Mouse (Mus musculus) splenic B cell, adult 2 months (primary cell): ENCODE measurements around the gene Scarf2.

Source experiments
- DNase-seq: peaks from one replicate; pipeline ENCODE4 v3.0.0-alpha.2; 2011; ENCODE audit warnings: low read depth, low spot score
- H3K27me3 ChIP-seq: 2 replicates; pipeline ENCODE4 v1.6.1; 2012; ENCODE audit warnings: mild to moderate bottlenecking, low read length, moderate library complexity, mixed read lengths; ENCODE audit not compliant: control insufficient read depth, poor library complexity, insufficient read depth, severe bottlenecking
- H3K36me3 ChIP-seq: 2 replicates; pipeline ENCODE4 v1.6.1; 2012; ENCODE audit warnings: mild to moderate bottlenecking, low read length, moderate library complexity, mixed read lengths; ENCODE audit not compliant: control insufficient read depth, poor library complexity, insufficient read depth, severe bottlenecking

The Scarf2 gene

DNA sequence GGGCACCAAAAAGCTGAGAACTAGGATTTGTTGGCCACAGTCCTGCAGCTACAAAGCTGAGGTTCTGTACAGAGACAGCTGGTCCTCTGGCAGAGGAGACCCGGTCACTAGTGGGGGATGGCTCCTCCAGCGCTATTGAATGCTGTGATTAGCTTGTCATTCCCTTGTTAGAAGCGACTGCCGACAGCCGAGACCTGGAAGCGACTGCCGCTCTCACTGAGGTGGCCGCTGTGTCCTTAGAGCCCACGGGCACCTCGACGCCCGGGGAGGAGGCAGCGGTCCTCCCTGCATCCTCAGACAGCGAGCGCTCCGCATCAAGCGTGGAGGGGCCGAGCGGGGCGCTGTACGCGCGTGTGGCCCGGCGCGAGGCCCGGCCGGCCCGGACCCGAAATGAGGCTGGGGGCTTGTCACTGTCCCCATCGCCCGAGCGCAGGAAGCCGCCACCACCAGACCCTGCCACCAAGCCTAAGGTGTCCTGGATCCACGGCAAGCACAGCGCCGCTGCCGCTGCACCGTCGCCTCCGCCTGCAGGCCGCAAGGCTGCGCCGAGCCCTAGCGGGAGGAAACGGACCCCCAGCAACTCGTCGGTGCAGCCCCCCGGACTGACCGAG lies 9.6 kb downstream of the Scarf2 start:
- DNase-seq = peak; percentile 31
- H3K27me3 ChIP-seq = no peaks in the 10 kb centered on the region
- H3K36me3 ChIP-seq = no peaks in the 10 kb centered on the region

DNA sequence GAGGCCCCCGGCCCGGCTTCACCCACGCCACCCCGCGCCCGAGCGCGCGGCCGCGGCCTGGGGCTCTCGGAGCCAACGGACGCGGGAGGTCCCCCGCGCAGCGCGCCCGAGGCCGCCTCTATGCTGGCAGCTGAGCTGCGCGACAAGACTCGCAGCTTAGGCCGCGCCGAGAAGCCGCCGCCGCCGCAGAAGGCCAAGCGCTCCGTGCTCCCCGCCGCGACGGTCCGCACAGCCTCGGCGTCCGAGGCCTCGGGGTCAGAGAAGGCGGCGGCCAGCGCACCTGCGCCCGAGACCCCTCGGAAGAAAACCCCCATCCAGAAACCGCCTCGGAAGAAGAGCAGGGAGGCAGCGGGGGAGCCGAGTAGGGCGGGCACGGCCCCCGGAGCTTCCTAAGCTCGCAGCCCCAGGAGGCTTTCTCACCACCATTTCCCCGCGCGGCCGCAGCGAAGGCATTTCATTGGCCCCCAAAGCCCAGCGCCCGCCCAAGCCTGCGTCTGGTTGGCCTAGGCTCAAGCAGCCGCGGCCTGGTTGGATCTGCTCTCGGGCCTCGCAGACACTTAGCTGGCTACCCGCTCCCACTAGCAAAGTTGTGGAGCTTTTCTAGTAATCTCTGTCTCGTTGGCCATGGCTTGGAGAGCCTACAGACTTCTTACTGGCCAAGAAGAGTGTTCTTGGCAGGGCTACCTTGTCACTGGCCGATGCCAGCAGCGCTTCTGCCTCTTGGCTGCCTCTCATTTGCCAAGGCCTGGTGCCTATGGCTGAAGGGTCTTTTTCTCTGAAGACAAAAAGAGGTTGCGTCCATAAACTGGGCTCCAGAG lies 10.3 kb downstream of the Scarf2 start:
- Histone ChIP-seq H3K36me3 (no peaks in the 10 kb centered on the region), H3K27me3 (no peaks in the 10 kb centered on the region)
- peak; percentile 89 for DNase-seq

DNA sequence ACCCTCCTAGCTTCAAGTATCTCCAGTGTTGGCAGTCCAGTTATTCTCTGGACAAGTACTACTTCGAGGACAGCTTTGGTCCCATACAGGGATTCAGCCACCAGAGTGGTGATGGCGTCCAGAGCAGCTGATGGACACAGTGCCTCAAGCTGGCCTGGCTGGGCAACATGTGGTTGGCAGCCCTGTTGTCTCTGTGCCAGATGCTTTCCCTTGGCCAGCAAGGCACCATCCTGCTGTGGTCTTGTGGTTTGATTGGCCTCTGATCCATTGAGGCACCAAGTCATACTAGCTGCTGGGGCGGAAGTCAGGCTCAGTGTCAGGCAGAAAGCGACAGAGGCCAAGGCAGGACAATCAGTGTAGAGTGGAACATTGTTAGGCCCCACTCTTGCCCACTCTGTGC lies 12.0 kb downstream of the Scarf2 start:
- Histone ChIP-seq H3K36me3 (no peaks in the 10 kb centered on the region), H3K27me3 (no peaks in the 10 kb centered on the region)
- DNase-seq = no peak

DNA sequence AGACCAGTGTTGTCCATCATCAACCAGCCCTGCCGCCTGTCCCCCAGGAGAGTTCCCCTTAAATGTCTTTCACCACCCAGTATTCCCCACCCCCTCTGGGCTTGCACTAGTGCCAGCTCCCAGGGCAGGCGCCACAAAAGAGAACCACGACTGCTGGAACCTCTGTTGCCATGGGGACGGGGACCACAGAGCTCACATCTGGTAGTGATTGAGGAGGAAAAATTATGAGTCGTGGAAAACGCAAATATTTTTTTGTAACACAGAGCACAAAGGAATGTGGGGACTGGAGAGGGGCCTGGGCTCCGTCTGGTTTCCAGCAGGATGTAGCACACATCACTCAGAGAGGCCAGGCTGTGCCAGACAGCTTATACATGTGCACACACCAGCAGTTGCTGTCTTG lies 12.6 kb downstream of the Scarf2 start:
- H3K27me3 ChIP-seq = no peaks in the 10 kb centered on the region
- no peak for DNase-seq
- H3K36me3 ChIP-seq = no peaks in the 10 kb centered on the region

DNA sequence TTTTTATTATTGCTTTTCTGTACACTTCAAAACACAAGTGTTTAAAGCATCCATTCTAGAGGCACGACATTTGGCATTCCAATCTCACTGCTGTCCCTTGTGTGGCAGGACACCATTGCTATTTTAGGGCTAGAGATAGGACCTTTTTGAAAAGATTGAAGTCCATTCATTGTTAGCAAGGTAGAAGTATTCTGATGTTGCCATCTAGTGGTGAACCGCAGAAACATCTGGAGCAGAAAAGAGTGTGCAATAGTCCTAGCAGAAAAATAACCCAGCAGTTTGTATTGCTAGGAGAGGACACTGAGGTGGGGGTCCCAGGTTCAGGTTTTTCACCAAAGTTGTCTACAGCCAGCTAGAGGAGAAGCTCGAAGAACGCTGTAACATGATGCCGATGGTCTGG lies 15.0 kb downstream of the Scarf2 start:
- no peaks in the 10 kb centered on the region for H3K36me3 ChIP-seq
- DNase-seq = peak; percentile 68
- H3K27me3 ChIP-seq = no peaks in the 10 kb centered on the region

DNA sequence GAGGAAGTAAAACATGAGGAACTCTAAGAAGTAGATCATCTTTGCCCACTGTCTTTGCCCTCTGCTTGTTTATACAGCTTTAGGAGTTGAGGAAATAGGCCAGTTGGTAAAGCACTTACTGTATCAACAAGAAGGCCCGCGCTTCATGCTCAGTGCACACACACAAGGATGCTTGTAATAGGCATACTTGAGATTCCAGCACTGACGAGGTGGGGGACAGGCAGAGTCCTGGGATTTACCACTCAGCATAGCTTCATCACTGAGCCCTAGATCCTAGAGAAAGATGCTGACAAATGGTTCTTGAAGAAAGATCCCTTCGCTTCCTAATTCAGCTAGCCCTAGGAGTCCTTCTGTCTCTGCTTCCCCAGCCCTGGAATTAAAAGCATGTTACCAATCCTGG lies 16.1 kb downstream of the Scarf2 start:
- DNase-seq = no peak
- no peaks in the 10 kb centered on the region for H3K27me3 ChIP-seq
- H3K36me3 ChIP-seq = no peaks in the 10 kb centered on the region

DNA sequence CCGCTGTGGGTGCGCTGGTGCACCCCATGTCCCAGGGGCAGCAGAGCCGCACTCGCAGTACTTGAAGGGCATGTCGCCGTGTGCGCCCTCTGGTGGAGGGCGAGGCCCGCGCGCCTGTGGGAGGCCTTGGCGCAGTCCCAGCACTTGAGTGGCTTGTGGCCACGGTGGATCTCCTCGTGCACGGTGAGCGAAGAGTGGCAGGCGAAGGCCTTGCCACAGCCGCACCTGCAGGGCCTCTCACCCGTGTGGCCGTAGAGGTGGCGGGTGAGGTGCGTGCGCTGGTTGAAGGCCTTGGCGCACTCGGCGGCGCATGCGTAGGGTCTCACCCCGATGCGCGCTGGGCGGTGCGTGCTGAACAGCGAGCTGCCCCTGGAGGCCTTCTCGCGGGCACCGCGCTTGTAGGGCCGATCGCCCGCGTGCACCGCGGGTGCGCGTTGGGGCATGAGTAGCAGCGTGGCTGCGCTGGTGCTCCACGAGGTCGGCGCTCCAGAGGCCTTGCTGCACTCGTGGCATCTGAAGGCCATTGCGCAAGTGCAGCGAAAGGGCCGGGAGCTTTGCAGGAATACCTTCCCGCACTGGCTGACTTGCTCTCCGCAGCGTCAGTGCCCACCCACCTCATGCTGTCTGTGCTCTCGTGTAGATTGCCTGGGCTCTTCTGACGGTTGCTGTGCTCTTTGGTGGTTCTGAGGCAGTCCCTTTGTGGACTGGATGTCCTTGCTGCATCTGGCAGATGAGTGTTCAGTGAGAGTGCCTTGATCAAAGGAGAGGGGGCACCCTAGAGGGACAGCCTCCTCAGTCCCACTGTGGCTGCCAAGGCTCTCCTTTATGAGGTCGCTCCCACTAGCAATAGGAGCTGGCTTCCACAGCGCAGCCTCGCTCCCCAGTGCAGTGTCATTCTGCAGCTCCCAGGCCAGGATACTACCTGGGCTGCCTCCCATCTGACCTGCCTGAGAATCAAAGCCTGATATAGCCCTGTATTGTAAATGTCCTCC lies 18.6 kb downstream of the Scarf2 start:
- peak; percentile 89 for DNase-seq
- H3K27me3 ChIP-seq = no peaks in the 10 kb centered on the region

DNA sequence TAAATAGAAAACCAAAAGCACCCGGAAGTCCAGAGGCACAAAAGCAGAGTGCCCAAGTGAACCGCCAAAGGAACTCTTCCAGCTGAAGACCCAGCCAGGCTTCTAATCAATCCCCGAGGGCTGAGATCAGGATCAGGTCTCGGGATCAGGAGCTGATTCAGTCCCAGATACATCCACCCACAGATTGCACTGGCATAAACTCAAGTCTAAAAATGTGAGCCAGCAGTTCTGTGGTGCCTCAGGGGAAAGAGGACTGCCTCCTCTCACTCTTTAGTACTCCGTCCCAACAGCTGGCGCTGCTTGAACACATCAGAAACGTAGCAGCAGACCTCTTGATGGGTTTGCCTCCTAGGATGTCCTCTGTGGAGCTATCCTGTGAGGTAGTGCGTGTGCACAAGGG lies 19.4 kb downstream of the Scarf2 start:
- DNase-seq = no peak
- Histone ChIP-seq H3K27me3 (no peaks in the 10 kb centered on the region), H3K36me3 (no peaks in the 10 kb centered on the region)

More for the DNA sequence above, 18.6 kb downstream of the Scarf2 start:
- no peaks in the 10 kb centered on the region for H3K36me3 ChIP-seq

DNA sequence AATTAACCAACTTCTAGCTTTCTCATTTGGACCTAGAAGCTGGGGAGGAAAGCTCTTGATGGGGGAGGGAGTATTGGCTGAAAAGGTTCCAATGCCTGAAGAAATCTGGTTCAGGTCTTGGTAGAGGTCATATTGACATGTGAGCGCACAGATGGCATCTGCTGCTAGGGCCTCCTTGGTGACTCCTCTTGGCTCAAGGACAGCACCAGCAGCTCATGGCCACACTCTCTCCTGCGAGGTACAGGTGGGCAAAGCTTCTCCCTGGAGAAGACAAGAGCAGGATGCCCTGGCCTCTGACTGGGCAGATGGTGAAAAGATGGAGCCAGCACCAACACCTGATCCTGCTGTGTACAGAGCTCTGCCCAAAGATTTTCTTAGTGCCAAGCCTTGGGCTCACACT lies 29.4 kb downstream of the Scarf2 start:
- Histone ChIP-seq H3K27me3 (no peaks in the 10 kb centered on the region), H3K36me3 (no peaks in the 10 kb centered on the region)
- no peak for DNase-seq

DNA sequence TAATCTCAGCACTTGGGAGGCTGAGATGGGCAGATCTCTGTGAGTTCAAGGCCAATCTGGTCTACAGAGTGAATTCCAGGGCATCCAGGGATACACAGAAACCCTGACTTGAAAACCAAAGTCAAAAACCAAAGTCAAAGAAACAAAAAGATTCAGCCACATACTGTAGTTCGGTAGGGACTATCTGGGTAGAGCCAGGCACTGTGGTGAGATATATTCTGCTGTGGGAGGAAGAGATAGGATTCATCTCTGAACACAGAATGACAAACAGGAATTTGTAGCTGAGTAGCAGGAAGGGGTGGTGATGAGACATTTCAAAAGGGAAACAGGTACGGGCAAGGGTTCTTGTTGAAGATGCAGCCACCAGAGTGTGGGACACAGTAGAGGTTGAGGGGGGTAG lies 31.1 kb downstream of the Scarf2 start:
- no peak for DNase-seq
- H3K27me3 ChIP-seq = no peaks in the 10 kb centered on the region
- H3K36me3 ChIP-seq = no peaks in the 10 kb centered on the region; the same call in 1 of the 2 replicates

DNA sequence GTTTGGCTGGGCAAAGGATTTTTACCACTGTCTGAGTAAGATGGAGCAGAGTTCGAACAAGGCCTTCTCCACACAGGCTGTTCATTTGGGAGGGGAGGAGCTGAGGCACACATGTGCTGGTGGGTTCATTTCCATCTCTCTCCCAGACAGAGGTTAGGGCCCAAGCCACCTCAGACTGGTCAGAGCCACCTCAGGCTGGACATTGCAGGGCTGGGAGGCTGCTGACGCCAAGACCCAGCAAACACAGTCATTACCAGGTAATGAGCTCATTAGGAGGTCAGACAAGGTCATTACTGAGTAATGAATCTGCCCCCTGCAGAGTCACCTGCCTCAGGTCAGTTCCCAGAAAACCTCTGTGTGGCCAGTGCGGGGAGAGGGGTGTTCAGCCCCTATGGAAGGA lies 31.8 kb downstream of the Scarf2 start:
- no peaks in the 10 kb centered on the region for H3K27me3 ChIP-seq
- no peak for DNase-seq
- no peaks in the 10 kb centered on the region; the same call in 1 of the 2 replicates for H3K36me3 ChIP-seq

DNA sequence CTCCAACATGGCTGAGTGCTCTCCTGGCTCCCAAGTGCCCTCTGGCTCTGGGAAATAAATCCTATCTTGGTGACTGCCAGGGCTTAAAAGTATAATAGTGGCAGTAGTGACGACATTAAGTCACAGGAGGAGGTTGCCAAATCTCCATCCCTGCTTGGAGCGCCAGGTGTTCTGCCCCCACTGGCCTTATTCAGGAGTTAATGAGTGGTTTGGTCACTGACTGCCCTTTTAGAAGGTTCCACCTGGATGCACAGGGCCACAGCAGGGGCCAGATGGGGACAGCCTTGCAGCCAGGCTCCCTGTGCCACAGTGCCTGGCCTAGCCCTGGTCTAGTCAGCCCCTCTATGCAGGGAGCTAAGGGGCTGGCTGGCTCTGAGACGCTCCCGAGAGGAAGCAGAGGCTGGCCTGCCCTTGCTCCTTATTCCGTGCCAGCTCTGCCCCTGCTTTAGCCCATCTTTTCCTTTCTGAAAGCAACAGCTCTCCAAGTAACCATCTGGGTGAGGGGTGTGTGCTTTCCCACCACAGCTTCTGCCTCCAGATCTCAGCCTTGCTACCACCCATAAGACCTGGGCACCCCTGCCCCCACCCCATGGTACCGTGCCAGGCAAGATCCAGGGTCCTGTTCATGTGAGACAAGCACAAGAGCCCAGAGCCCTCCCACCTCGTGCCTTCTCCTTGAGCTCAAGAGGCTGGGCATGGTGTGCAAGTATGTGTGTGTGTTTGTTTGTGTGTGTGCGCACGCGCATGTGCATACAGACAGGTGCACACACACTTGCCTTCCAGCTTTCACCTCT lies 33.5 kb downstream of the Scarf2 start:
- Histone ChIP-seq H3K27me3 (no peaks in the 10 kb centered on the region), H3K36me3 (no peaks in the 10 kb centered on the region; the same call in 1 of the 2 replicates)
- no peak for DNase-seq

DNA sequence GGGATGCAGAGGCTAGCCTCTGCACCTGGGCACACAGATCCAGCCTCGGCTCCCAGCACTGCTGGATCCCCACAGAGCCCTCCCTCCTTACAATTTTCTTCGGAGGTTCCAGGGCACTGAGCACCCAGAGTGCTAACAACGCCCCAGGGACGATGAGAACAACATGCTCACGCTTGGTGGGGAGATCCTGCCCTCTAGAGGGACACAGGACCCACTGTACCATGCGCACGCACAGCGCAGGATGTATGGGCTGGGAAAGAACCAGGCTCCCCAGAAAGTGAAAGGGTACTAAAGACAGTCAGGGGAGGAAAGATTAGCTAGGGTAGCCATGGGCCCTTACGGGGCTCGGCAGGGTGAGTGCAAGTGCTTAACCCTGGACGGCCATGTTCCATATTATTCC lies 34.7 kb downstream of the Scarf2 start:
- H3K27me3 ChIP-seq = no peaks in the 10 kb centered on the region
- no peak for DNase-seq
- no peaks in the 10 kb centered on the region; the same call in 1 of the 2 replicates for H3K36me3 ChIP-seq

DNA sequence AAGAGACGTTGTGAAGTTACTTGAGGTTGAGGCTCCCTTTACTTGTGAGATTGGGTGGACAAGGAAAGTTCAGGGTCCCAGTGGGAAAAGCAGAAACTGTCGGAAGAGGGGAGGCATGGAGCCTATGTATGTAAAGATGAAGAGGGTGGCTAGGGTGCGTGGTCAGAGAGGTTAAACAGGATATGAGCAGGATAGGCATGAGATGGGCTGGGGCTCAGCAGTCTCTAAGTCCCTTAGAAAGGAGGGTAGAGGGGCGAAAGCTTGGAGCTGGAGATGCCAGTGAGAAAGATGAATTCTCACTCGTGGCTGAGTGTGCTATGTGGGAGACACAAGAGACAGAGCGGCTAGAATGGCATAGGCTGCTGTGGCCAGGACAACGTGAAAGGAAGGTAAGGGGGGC lies 35.7 kb downstream of the Scarf2 start, which contains the start of gene B830017H08Rik:
B830017H08Rik (plus strand) TSS at position 301 of the 400 bp plus-strand sequence.
- DNase-seq = no peak
- no peaks in the 10 kb centered on the region; the same call in 1 of the 2 replicates for H3K36me3 ChIP-seq
- no peaks in the 10 kb centered on the region for H3K27me3 ChIP-seq
